ENCODE assay signal across 12 mouse cellular contexts in the genomic region with DNA sequence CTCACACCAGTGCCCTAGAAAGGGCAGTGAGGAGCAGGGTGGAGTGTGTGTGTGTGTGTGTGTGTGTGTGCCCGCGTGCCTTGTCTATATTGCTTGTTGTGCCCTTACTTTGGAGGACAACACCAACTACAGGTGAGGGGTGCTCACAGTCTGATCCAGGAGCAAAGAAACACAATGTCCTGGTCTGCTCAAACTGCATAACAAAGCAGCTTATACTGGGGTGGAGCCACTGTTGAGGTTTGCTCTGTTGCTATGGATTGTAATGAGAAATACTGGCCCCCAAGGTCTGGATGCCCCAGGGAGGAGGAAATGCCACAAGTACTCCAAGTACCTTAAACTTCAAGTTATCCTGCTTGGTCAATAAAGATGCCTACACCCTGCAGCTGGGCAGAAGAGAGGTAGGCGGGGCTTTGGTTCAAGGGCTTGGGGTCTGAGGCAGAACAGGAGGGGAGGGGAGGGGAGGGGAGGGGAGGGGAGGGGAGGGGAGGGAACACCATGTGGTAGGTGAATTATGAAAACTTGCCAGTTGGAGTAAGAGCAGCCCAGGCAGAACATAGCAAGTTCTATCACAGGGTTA.
A peak's percentile ranks its signal among the peaks of the same experiment; 100 is the strongest.
DNase-seq lines count a peak whose midpoint lies in the region; ATAC-seq and TF ChIP-seq lines count a peak whose summit lies in the region.
"Had no signal": no experiment of that assay in that cellular context is flagged by ENCODE, and none has a peak within 500 bp of the region (broad histone marks: within the 10 kb centered on the region; RNA-seq: fewer than 3 reads in every experiment).

No protein-coding gene starts in this region.

- ATAC-seq in lung, embryonic 15.5 days (ENCODE audit: borderline replicate concordance, extremely low read depth, low FRiP score, low TSS enrichment), result peak; percentile 56; the same call in 1 of the 2 replicates
- ATAC-seq in Patski, result peak; percentile 37
- ATAC-seq in intestine, embryonic 14.5 days (replicated peaks; ENCODE audit: low FRiP score, low TSS enrichment, low read depth), result peak; percentile 32; the same call in 1 of the 2 replicates
- peak; percentile 33; the same call in 1 of the 2 replicates for ATAC-seq in stomach, embryonic 14.5 days (ENCODE audit: insufficient number of reproducible peaks, insufficient read depth, low FRiP score, low read depth)

- no peak overlapping the region for H3K4me2 ChIP-seq in lung, embryonic 15.5 days
- H3K4me2 ChIP-seq in intestine, embryonic 14.5 days (ENCODE audit: low read length), result no peak overlapping the region
- no peak overlapping the region for H3K4me2 ChIP-seq in stomach, embryonic 14.5 days (replicated peaks; ENCODE audit: low read depth, low read length)
- H3K4me2 ChIP-seq: kidney, embryonic 15.5 days had no signal

- CTCF ChIA-PET in Patski (lab: Charles Lee), result interaction anchor here (0.9 to 1.8 kb wide), 5 partner anchors 10 to 20 kb away, joined by 3 to 5 read pairs (median 4); no protein-coding TSS in a partner anchor

- no peak for TF ChIP-seq CTCF in lung, adult 2 months (IDR thresholded peaks at IDR 0.05; ENCODE audit: insufficient read depth, low read length)
- no peak for TF ChIP-seq CTCF in Patski (IDR thresholded peaks at IDR 0.05)

- DNase-seq in lung, adult 2 months, result no peak
- DNase-seq in Patski (ENCODE audit: low read depth, low spot score), result no peak
- no peak for DNase-seq in intestine, embryonic 14.5 days (ENCODE audit: low spot score)
- no peak for DNase-seq in layer of hippocampus, postnatal 14 days (ENCODE audit: low spot score in 2 of 2)
- no peak for DNase-seq in gastrocnemius, adult 18-20 months (ENCODE audit: low spot score)
- DNase-seq: right cerebral cortex, postnatal 4 days had no signal

- WGBS in lung, embryonic 15.5 days, result 66% methylated on average over 3 of the region's 3 CpGs
- 66% methylated on average over 3 of the region's 3 CpGs for WGBS in lung, adult 2 months
- WGBS in intestine, embryonic 14.5 days, result 71% methylated on average over 3 of the region's 3 CpGs
- WGBS in stomach, embryonic 14.5 days, result 70% methylated on average over 3 of the region's 3 CpGs

- no peak overlapping the region for H3K9ac ChIP-seq in lung, embryonic 15.5 days
- no peak overlapping the region for H3K9ac ChIP-seq in intestine, embryonic 14.5 days (ENCODE audit: low read length)
- no peak overlapping the region for H3K9ac ChIP-seq in stomach, embryonic 14.5 days (replicated peaks; ENCODE audit: low read depth, low read length)
- H3K9ac ChIP-seq: kidney, embryonic 15.5 days had no signal

- peaks cover 17% of the 10 kb centered on the region for H3K4me1 ChIP-seq in lung, embryonic 15.5 days
- no peaks in the 10 kb centered on the region for H3K4me1 ChIP-seq in lung, adult 2 months (ENCODE audit: control insufficient read depth, insufficient read depth, low read length)
- no peaks in the 10 kb centered on the region for H3K4me1 ChIP-seq in intestine, embryonic 14.5 days (replicated peaks; ENCODE audit: control insufficient read depth, insufficient read depth, low read length)
- 0 out of 2 replicates have a peak, but pooled peaks cover 5% of the 10 kb centered on the region for H3K4me1 ChIP-seq in stomach, embryonic 14.5 days (ENCODE audit: control insufficient read depth, insufficient read depth, low read length)
- H3K4me1 ChIP-seq: megakaryocyte, embryonic 14.5 days had no signal

- in situ Hi-C loops in Patski (cut with MboI; ENCODE audit: low pct_unique_long_range_greater_than_20kb), result no loop called here

- H3K9me3 ChIP-seq in lung, embryonic 15.5 days, result no peaks in the 10 kb centered on the region
- H3K9me3 ChIP-seq in intestine, embryonic 14.5 days (ENCODE audit: control insufficient read depth, low read length), result no peaks in the 10 kb centered on the region
- no peaks in the 10 kb centered on the region for H3K9me3 ChIP-seq in stomach, embryonic 14.5 days (ENCODE audit: control insufficient read depth, low read depth, low read length)
- H3K9me3 ChIP-seq: G1E; hindbrain, embryonic 10.5 days; kidney, embryonic 15.5 days; megakaryocyte, embryonic 14.5 days had no signal

- POLR2A ChIA-PET in Patski (lab: Charles Lee), result no interaction called here

- H3K27me3 ChIP-seq in lung, embryonic 15.5 days, result no peaks in the 10 kb centered on the region
- H3K27me3 ChIP-seq in Patski, result no peaks in the 10 kb centered on the region
- H3K27me3 ChIP-seq in intestine, embryonic 14.5 days (replicated peaks; ENCODE audit: control insufficient read depth, insufficient read depth, low read length), result no peaks in the 10 kb centered on the region
- no peaks in the 10 kb centered on the region for H3K27me3 ChIP-seq in stomach, embryonic 14.5 days (ENCODE audit: control insufficient read depth, insufficient read depth, low read length)
- H3K27me3 ChIP-seq: kidney, embryonic 15.5 days had no signal

- no peak for TF ChIP-seq POLR2A in lung, adult 2 months (IDR thresholded peaks at IDR 0.05; ENCODE audit: borderline replicate concordance, extremely low read depth, low read depth, low read length)

- peak overlapping the region; percentile 66 for H3K27ac ChIP-seq in lung, embryonic 15.5 days
- no peak overlapping the region for H3K27ac ChIP-seq in intestine, embryonic 14.5 days (ENCODE audit: low read depth)
- peak overlapping the region; percentile 4; the same call in 1 of the 2 replicates for H3K27ac ChIP-seq in stomach, embryonic 14.5 days (ENCODE audit: low read length)
- H3K27ac ChIP-seq: kidney, embryonic 15.5 days had no signal

- no peaks in the 10 kb centered on the region for H3K36me3 ChIP-seq in lung, embryonic 15.5 days
- H3K36me3 ChIP-seq in intestine, embryonic 14.5 days (ENCODE audit: control insufficient read depth, insufficient read depth, low read length), result no peaks in the 10 kb centered on the region
- H3K36me3 ChIP-seq in stomach, embryonic 14.5 days (ENCODE audit: control insufficient read depth, insufficient read depth, low read length), result no peaks in the 10 kb centered on the region
- H3K36me3 ChIP-seq: G1E; hindbrain, embryonic 10.5 days; kidney, embryonic 15.5 days had no signal

- H3K4me3 ChIP-seq in lung, embryonic 15.5 days, result no peak overlapping the region
- H3K4me3 ChIP-seq in lung, adult 2 months (replicated peaks; ENCODE audit: extremely low read depth, low read depth, low read length), result no peak overlapping the region
- no peak overlapping the region for H3K4me3 ChIP-seq in intestine, embryonic 14.5 days (ENCODE audit: low read depth, low read length)
- no peak overlapping the region for H3K4me3 ChIP-seq in stomach, embryonic 14.5 days (ENCODE audit: low read depth, low read length)
- H3K4me3 ChIP-seq: hindbrain, embryonic 10.5 days; kidney, embryonic 15.5 days; megakaryocyte, embryonic 14.5 days had no signal
